Mouse (Mus musculus) urinary bladder, adult 2 months (tissue): ENCODE data around the gene Lifr. TPM values are rescaled to one million over a fixed set of nuclear protein-coding genes. Genes with fewer than 3 reads are reported as not detected.

Source experiments
- DNase-seq: peaks from one replicate; pipeline ENCODE4 v3.0.0; 2022; ENCODE audit warnings: low spot score
- polyA plus RNA-seq: library from polyadenylated mRNA; depleted of rRNA; stranded (reverse); fragments of >200 nt; gene quantifications from 2 replicates; pipeline ENCODE4 v1.2.3, GENCODE M21; 2012

Lifr gene
- polyA plus RNA-seq, 1 experiment: 13.2 TPM

GRCm38 (mm10) chr15:7159869-7160268 lies 69.5 kb downstream of the Lifr start:
- no peak for DNase-seq

- DNase-seq: no peak
Observed at GRCm38 (mm10) chr15:7160321-7160720, 69.9 kb downstream of the Lifr start.

- no peak for DNase-seq
Observed at GRCm38 (mm10) chr15:7163851-7164250, 73.4 kb downstream of the Lifr start.

- DNase-seq: no peak
Observed at GRCm38 (mm10) chr15:7166735-7167134, 76.3 kb downstream of the Lifr start.

- no peak for DNase-seq
Observed at GRCm38 (mm10) chr15:7167238-7167905, 77.0 kb downstream of the Lifr start.

- DNase-seq: no peak
Observed at GRCm38 (mm10) chr15:7167906-7168532, 77.6 kb downstream of the Lifr start.

GRCm38 (mm10) chr15:7172875-7173274 lies 82.5 kb downstream of the Lifr start:
- DNase-seq: no peak

GRCm38 (mm10) chr15:7173346-7173745 lies 82.9 kb downstream of the Lifr start:
- DNase-seq: no peak

GRCm38 (mm10) chr15:7173776-7174175 lies 83.4 kb downstream of the Lifr start:
- no peak for DNase-seq

- DNase-seq: no peak
Observed at GRCm38 (mm10) chr15:7180576-7180975, 90.2 kb downstream of the Lifr start.

GRCm38 (mm10) chr15:7187682-7188081 lies 97.3 kb downstream of the Lifr start:
- no peak for DNase-seq

GRCm38 (mm10) chr15:7189678-7190454 lies 99.5 kb downstream of the Lifr start:
- no peak for DNase-seq

- no peak for DNase-seq
Observed at GRCm38 (mm10) chr15:7191074-7191473, 100.7 kb downstream of the Lifr start.

- DNase-seq: no peak
Observed at GRCm38 (mm10) chr15:7192582-7192981, 102.2 kb downstream of the Lifr start.

GRCm38 (mm10) chr15:7194147-7194720 lies 103.8 kb downstream of the Lifr start:
- no peak for DNase-seq

GRCm38 (mm10) chr15:7194748-7195221 lies 104.4 kb downstream of the Lifr start:
- no peak for DNase-seq

GRCm38 (mm10) chr15:7197652-7198445 lies 107.4 kb downstream of the Lifr start:
- no peak for DNase-seq

GRCm38 (mm10) chr15:7198816-7199215 lies 108.4 kb downstream of the Lifr start:
- no peak for DNase-seq

- DNase-seq: no peak
Observed at GRCm38 (mm10) chr15:7200286-7200685, 109.9 kb downstream of the Lifr start.

- no peak for DNase-seq
Observed at GRCm38 (mm10) chr15:7201421-7202380, 111.3 kb downstream of the Lifr start.
